Mouse (Mus musculus) lung, adult 18-20 months (tissue): ENCODE results near the gene Aldh4a1.

Experiments
- DNase-seq, 2 experiments: peaks; one replicate each; pipeline ENCODE4 v3.0.0; 2022; ENCODE audit warnings: mixed read lengths in 2 of 2

The Aldh4a1 gene

DNA sequence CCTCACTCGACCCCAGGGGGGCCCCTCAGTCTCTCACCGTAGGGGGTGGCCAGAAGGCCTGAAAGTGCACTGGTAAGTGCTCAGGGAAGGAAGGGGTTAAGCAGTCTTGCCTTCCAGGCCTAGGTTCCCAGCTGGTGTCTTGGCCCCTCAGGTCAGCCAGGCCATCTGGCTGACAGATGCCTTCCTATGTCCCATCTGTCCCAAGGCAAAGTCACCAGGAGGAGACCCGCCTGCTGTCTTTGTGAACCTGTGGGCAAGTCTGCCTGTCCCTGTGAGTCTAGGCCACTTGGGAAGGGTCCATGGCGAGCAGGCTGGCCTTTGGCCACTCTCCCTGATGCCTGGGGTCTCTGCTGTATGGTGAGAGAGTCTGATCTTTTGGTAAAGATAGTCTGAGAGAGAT, 32.2 kb upstream of the Aldh4a1 start:
- no peak for DNase-seq

DNA sequence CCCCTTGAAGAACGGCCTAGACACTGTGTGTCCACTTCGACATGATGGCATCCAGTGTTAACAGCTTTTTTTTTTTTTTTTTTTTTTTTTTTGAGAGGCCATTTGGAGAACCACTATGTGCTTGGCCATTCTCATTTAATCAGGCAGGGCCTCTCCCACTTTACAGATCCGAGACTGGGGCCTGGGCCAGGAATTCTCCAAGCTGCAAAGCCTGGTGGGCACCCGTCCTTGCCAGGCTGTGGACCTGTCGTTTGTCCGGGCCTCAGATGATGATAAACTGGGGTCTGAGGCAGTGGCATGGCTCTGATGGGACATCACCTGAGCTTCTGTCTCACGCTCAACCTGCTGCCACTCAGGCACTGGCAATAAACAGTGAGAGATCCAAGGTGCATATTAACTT, 29.8 kb upstream of the Aldh4a1 start:
- no peak for DNase-seq

DNA sequence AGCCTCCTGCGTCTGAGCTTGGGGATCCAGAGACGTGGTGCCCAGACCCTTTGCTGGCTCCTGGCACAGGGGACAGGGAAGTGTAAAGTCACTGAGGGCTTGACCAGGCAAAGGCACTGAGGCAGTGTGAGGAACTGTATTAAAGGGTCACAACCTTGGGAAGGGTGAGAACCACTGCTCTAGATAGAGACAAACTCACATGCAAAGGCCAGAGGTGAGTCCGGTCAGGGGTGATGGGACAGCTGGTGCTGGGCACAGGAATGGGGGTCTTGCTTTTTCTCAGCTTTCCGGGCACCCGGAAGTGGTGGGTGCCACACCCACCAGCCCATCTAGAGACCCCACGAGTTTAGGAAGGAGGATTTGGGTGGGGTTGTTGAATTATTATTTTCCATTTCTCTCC, 29.3 kb upstream of the Aldh4a1 start:
- no peak for DNase-seq

DNA sequence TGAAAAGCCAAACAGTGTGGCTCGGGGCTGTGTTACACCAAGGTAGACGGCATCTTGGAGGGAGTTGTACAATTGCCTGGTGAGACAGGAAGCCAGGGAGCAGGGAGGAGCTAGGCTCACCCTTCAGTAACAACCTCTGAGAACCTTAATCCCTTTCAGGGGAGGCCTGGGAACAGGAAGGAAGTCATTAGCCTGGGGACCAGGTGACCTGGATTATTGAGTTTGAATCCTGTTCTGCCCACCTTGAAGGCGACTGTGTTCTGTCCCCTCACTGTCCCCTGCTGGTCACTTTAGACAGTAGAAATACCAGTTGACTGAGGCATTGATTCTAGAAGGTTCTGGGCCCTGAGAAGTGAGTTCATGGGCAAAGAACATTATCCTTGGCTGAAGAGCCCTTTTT, 28.6 kb upstream of the Aldh4a1 start:
- DNase-seq: peak in 1 of 2 experiments; percentile 32

DNA sequence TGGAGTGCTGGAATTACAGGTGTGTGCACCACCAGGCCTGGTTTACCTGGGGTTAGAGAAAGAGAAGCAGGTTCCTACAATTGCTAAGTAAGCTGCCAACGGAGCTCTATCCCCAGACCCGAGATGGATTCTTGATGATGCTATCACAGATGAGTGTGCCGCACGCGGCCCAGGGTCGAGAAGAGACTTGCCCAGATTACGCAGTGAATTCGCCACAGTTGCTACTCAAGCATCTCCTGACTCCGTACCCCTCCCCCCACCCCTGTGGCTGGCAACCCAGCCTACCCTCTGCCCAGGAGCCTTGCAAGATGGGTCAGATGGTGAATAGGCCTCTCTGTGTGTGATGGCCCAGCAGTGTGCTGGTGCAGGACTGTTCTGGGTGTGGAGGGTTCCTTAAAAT, 26.0 kb upstream of the Aldh4a1 start:
- no peak for DNase-seq

DNA sequence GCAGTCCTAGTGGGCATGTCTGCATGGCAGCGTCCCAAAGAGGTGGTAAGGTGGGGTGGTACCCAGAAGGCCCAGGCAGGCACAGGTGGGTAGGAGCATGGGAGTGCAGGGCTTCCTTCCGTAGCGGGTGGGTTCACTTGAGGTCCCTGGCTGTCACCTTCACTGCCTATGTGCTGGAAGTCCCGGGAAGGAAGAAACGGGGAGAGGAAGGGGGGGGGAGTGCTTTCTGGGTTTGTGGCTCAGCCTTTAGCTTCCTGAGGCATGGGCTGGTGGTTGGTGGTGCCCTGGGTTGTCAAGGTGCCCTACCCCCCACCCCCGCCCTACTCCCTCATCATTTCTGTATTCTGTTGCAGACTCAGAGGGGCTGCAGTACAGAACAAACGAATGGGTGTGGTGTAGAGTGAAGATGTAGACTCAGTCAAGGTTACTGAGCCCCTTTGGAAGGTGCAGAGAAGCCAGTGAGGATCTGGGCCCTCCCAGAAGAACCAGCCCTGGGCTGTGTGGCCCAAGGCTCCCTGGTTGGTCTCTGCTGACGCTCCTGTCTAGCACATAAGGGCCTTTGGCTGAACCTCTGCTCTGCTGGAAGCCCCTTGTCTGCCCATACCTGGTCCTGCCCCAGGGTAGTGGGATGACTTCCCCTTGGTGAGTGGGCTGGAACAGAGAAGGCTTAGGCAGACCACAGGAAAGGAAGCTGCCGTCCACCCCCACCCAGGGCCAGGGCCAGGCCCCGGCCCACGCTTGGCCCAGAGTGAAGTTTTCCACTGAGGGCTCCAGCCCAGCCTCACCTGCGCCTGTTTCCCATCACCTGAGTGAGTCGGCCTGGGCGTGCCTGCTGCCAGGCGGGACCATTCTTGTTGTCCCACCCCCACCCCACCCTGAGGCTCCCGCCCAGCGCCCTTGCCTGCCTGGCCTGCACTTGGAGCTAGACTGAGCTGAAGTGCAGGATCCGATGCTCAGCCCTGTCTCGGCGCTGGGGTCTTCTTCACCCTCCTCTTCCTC, 25.1 kb upstream of the Aldh4a1 start:
- peak in 1 of 2 experiments; percentile 52 for DNase-seq

DNA sequence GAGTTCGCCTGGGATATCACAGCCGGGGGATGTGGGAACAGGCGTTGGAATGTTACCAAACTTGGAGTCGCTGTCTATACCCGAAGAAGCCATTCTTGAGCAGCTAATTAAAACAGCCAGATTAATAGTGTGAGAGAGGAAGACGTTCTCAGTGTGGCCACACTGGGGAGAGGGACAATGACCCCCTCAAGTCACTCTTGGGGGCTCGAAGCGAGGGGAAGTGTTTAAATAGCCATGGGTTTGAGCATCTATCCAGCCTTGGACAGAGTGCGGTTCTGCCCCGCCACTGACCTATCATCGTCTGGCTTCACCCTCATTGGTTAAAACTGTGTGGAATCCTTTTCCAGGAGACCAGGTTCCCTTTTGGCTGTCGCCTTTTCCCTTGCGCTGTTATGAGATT, 24.3 kb upstream of the Aldh4a1 start:
- DNase-seq: no peak

DNA sequence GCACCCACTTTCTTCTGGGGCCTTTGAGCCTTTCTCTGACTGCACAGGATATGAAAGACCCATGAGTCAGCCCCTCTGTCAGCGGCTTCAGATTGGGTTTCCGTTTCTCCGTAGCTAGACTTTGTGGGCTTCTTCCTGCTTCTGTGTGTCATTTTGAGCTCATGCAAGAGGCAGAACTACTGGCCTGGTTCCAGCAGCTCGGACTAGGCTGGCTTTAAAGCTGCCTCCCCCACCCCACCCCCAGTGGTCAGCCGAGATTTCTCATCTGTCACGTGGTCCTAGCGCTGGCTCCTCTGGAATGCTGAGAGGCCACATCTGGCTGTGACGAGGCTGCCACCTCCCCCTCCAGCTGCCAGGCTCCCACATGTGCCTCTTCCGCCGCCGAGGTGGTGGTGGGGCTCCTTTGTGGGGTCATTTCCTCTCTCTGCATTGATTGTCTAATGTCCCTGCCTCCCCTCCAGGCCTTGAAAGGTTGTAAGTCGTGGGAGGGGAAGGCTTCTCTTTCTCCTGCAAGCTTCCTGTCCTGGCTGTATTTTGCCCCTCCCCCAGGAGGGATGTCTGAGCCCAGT, 23.6 kb upstream of the Aldh4a1 start:
- DNase-seq: peak; percentile 88 to 93

DNA sequence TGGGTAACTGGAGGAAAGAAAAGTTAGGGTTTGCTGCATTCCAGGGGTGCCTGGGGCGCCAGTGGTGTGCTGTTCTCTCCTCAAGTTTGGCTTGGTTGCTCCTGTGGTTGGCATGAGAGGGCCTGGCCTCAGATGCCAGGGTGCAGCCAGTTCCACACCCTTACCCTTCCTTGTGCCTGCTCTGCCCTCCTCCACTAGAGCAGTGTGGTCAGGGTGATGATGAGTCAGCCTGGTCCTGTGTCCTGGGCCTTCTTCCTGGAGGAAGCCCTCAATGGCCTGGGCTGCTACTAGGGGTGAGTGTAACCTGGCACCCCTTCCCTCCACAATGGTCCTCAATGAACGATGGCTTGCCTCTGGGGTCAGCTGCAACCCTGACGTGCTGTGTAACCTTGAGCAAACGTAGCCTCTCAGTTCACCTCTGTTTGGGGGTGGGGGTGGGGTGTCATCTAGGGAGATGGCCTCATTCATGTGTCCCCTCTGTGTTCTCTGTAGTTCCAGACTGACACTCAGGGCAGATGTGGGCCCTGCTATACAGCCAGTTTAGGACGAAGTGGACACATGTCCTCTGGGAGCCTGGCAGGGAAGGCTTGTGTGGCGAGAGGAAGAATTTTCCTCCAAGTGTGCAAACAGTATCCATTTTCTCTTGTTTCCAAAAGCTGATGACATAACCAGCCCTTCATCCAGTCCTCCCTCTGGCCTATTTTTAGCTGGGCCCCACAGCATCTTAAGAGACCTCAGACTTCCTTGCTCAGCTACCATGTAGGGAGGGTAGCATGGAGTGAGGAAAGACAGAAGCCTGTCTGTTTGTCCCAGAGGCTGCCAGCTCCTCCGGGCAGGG, 20.9 kb upstream of the Aldh4a1 start:
- peak in 1 of 2 experiments; percentile 48 for DNase-seq

DNA sequence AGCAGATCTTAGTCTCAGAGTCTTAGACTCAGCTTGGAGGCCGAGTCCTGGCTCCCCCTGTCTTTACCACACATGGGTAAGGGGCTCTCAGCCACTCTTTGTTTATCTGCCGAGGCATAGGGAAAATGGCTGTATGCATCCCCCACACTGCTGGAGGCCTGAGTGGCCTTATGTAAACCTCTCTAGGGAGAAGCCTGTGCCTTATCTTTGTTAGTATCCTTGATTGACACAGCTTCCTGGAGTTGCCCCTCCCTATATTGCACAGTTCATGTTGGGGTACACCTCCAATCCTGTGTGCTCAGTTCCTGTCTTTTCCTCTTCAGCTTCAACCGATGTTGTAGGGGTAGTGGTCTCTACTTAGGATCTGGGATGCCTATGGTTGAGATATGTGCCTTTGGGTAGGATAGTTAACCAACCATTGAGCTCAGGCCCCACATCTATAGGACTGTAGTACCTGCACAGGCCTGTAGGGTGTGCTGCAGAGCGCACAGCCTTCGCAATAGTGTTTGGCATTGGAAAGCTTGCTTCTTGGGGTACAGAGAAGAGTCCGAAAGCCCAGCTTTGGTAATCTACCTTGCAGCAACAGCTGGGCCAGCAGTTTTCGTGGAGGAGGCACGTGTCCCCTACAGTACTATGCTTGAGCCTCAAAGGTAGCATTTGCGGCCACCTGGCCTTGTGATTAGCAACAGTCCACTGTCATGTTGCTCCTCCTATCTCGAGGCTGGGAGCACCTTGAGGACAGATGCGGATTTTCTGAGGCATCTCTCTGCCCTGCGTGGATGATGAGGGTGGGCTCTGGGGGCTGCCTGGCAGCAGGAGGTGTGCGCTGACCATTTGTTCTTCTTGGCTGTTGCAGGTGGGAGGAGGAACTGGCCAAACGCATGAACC, 20.1 kb upstream of the Aldh4a1 start, which contains the start of gene Gm21969:
Gene Gm21969, plus strand, starts transcription at position 830 of the 888 bp plus-strand sequence.
- DNase-seq: peak; percentile 54 to 59

DNA sequence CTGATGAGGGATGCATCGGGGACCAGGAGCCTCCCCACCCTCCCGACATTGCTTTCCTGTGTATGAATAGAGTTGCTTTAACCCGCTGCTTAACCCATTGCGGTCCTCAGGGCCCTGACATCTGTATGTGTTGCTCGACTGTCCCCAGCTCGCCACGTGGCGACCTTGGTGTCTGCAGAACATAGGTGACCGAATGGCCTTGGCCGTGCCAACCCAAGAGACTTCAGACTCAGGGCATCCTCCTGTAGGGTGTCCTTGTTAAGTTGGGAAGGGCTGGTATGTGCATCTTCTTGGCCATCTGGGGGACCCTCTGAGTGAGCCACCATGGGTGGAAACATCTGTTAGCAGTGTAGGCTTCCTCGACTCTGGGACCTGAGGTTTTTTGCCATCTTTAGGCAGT, 17.4 kb upstream of the Aldh4a1 start:
- DNase-seq: no peak

DNA sequence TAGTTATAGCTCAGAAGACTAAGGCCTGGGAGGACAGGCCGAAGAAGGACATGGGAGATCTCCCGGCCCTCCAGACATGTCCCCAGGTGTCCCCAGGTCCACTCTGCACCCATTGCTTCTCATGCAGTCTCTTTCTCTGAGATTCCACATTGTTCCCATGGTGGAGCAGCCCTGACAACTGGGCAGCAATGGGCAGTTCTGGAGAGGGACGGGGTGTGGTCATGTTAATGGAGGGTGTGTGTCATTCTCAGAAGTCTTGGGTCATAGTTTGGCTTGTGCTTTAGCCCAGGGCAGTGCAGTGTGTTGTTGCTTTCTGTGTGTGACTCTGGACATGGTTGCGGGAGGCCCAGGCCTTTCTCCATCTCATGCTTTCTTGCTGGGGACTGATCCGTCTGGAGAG, 15.9 kb upstream of the Aldh4a1 start:
- no peak for DNase-seq

DNA sequence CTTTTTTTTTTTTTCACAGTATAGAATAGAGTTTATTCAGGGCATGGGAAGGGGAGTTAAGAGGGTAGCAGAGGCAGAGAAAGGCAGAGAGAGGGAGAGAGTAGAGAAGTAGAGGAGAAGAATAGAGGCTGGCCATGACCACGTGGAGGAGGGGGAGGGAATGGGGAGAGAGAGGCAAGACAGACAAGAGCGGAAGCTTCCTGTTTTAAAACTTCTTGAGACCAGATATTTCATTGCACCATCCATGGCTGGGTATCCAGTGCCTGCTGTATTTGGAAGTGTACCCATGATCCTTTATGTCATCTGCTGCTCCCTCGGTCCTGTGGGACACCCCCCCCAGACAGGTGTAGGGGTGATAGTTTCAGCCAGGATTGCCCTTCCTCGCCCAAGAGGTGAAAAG, 13.7 kb upstream of the Aldh4a1 start:
- DNase-seq: no peak

DNA sequence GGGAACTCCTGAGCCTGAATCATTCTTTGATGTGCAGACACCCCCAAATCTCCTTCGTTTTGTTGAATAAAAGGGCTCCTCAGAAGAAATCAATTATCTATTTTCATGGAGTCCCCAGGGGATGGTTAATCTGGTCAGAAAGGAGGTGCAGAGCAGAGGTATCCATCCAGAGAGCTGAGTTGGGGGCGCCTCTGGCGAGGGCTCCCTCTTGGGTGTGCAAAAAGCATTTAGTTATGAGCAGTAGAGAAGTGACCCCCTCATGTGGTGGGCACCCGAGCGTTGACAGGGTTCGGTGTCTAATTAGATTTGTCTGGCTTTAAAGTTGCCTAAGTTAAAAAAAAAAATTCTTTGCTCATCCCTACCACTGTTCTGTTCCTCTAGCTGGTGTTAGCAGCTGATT, 11.7 kb upstream of the Aldh4a1 start:
- DNase-seq: no peak

DNA sequence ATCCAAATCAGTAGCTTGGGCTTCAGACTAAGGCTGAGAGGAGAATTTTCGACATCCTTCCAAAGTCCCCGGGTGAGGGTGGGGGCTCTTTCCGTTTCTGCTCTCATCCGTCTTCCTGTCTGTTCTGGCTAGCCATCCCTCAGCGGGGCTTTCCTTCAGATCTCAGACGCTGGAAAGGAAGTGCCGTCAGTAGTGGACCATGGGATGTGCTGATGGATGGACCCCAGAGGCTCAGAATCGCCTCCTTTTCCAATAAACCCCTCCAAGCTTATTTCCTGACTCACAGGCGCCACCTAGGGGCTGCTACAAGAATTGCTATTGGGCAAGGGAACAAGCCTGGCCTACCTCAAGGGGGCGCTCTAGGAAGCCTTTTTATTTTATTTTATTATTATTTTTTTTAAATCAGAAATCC, 11.1 kb upstream of the Aldh4a1 start:
- DNase-seq: peak; percentile 73 to 82

DNA sequence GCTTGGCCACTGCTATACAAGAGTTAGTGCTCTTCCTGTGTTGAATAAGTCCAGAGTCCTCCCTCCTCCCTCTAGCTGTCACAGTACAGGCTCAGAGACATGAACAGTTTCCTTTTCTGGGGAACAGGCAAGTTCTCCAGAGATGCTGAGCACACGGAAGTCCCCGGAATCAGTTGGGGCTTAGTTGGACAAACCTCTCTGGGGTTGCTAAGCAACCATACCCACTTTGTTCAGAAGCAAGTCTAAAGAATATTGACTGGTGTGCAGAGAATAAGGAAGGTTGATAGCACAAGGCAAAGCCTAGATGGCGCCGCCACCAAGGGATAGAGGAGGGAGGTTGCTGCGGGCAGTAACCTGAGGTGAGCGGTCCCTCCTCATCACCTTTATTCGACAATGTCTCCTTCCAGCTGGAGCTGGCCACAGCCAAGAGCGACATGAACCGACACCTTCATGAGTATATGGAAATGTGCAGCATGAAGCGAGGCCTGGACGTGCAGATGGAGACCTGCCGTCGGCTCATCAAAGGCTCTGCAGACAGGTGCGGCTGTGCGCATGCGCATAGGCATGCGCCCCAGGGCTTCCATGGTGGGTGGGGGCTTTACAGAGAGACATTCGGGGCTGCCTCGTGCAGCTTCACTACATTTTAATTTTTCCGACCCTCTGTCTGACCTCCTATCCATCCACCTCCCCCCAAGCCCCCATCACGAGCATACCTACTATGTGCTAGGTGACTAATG, 8.0 kb upstream of the Aldh4a1 start:
- no peak for DNase-seq

DNA sequence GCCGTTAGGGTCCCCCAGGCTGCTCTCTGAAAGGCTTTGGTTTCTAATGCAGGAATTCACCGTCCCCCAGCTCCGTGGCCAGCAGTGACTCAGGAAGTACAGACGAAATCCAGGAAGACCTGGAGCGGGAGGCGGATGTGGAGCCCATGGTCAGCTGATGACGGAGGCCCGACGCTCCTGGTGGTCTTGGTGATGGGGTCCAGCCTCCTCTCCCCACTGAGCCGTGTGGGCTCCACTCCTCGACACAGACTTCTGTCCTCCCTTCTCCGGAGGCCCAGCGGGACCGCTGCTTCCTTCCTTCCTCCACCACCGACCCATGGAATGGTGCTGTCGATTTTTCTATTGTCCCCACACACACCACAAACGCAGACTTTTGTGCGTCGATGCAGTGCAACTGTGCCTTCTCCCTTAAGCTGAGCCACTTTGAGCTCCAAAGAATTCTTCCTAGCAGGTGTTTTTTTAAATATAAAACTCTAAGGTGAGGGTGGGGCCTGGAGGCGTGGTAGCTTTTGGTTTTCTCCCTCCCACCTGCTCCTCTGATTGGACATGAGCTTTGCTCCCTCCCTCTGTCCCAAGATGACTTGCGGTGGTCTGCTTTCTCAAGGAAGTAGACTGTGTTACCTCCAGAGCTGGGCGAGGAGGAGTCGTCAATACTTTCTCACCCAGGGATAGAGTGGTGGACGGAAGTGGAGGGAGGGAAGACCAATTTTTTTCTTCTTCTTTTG, 6.2 kb upstream of the Aldh4a1 start:
- peak; percentile 79 to 83 for DNase-seq

DNA sequence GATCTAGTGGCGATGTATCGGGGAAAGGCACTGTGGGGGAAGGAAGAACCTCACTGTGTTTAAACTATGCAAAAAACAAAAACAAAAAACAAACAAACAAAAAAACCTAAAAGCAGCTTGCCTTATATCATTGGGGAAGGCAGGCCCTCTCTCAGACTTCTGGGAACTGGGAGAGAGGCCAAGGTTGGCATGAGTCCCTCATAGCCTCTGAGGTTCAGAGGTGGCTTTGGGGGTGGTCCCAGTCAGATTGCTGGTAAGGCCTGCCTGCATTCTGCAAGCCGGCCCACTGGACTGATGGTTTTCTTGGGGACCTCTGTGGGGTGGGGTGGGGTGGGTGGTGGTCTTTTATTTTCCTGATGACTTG, 5.7 kb upstream of the Aldh4a1 start:
- DNase-seq: no peak

DNA sequence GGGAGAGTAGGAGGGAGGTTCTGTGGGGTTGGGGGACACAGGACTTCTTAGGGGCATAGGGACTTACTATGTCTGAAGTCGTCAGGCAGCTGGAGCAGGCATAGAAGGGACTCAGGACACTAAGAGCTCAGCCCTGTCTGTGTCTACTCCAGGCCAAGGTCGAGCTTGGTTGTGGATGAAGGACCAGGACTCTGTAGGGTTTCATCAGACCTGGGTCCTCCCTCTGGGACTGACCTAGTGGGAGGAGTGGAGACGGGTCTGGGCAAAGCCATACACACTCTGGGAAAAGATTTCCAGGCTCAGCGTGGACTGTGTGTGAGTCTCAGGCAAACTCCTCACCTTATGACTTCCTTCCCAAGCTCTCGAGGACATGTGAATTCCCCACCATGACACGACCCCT, 2.9 kb upstream of the Aldh4a1 start:
- DNase-seq: no peak

DNA sequence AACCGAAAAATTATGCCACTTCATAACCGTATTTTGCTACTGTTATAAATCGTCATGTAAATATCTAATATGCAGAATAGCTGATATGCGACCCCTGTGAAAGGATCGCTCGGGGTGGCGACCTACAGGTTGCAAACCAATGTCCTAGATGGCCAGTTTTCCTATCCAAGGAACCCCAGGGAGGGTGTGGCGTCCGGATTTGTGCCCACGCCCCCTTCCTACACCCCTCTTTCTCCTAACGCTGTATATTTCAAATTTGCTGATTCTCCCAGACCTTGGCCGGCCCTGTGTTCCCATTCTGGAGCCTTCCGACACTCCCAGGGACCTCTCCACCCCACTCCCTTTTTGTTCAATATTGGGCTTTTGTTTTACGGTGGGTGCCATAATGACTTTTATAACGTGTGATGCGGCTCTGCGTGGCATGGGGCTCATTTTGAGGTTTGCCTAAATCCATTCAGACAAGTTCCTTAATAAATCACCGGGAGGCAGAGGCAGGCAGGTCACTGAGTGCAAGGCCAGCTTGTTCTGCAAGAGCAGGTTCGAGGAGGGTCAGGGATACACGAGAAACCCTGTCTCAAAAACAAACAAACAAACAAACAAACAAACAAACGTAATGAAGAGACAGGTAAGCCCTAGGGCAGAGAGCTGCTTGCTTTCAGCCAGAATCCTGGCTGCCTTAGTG, 909 bp downstream of the Aldh4a1 start:
- DNase-seq: no peak
